Mouse (Mus musculus): ENCODE data around the gene Sh3bgrl2. TPM values are rescaled to one million over a fixed set of nuclear protein-coding genes. Genes with fewer than 3 reads are reported as not detected.

The Sh3bgrl2 gene
- polyA plus RNA-seq, 1 experiment from 2014 or later, result 23.1 TPM

DNA sequence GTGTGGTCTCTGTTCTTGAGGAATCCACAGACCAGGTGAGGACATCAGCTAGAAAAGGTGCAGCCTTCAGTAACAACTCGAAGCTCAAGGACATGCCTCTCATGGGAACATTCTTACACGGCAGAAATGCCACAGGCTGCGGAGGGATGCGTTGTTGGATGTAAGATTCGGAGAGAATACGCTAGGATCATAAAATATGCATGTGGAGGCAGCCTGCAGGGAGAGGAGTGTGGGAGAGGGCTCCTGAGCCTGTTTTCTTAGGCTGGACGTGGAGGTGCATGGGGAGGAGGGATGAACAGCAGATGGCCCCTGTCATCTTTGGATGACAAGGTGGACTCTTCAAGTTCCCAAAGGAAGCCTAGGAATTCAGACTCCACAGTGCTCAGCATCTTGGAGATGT, 3.0 kb downstream of the Sh3bgrl2 start:
- Histone ChIP-seq H3K27ac (ENCODE audit: low read depth) (no peak overlapping the region), H3K27me3 (replicated peaks; ENCODE audit: control insufficient read depth, insufficient read depth, low read length) (no peaks in the 10 kb centered on the region), H3K9ac (ENCODE audit: low read length) (no peak overlapping the region), H3K4me3 (ENCODE audit: low read depth, low read length) (no peak overlapping the region), H3K4me1 (replicated peaks; ENCODE audit: control insufficient read depth, insufficient read depth, low read length) (peaks cover 7% of the 10 kb centered on the region; the same call in 1 of the 2 replicates), H3K4me2 (ENCODE audit: low read length) (no peak overlapping the region), H3K36me3 (ENCODE audit: control insufficient read depth, insufficient read depth, low read length) (no peaks in the 10 kb centered on the region), H3K9me3 (ENCODE audit: control insufficient read depth, low read length) (0 out of 2 replicates have a peak, but pooled peaks cover 2% of the 10 kb centered on the region)
- DNase-seq (ENCODE audit: low spot score), result no peak
- 49% methylated on average over 7 of the region's 7 CpGs for WGBS
- ATAC-seq (replicated peaks; ENCODE audit: low FRiP score, low TSS enrichment, low read depth), result no peak

DNA sequence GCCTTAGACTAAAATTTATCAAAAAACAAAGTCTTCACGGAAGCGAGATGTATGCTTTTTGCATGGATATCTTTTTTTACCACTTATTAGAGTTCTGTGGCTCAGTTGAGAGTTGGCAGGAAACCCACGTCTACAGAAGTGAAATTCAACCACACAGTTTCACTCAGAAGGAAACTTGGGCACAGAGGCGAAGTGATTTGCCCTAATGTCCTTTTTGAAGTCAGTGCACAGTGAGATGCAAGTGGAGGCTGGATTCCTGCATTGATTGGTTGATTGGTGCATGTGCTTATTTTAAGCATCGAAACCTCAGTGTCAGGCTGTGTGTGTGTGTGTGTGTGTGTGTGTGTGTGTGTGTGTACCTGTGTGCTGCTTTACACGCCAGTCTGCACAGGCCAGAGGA, 3.5 kb downstream of the Sh3bgrl2 start:
- WGBS, result 80% methylated on average over 6 of the region's 6 CpGs
- Histone ChIP-seq H3K27me3 (replicated peaks; ENCODE audit: control insufficient read depth, insufficient read depth, low read length) (no peaks in the 10 kb centered on the region), H3K27ac (ENCODE audit: low read depth) (no peak overlapping the region), H3K4me3 (ENCODE audit: low read depth, low read length) (no peak overlapping the region), H3K9me3 (ENCODE audit: control insufficient read depth, low read length) (0 out of 2 replicates have a peak, but pooled peaks cover 2% of the 10 kb centered on the region), H3K4me1 (replicated peaks; ENCODE audit: control insufficient read depth, insufficient read depth, low read length) (peaks cover 11% of the 10 kb centered on the region), H3K4me2 (ENCODE audit: low read length) (no peak overlapping the region), H3K36me3 (ENCODE audit: control insufficient read depth, insufficient read depth, low read length) (no peaks in the 10 kb centered on the region), H3K9ac (ENCODE audit: low read length) (no peak overlapping the region)
- ATAC-seq (replicated peaks; ENCODE audit: low FRiP score, low TSS enrichment, low read depth) (no peak), DNase-seq (ENCODE audit: low spot score) (no peak)

DNA sequence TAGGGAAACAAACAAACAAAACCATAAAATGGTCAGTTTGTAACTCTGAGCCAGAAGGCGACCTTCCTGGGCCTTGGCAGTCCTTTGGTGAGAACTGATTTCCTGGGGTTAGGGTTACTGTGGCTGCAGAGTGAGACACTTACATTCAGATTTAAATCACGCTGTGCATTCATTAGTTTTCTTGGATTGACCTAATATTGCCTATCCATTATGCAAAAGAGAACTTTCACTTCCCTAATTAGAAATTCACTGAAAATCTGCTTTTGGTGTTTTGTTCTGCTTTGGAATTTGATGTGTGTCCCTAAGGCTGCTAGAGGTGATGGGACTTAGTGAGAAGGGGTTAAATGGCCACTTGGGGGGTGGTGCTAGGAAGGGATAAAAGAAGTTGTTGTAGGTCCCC, 7.5 kb downstream of the Sh3bgrl2 start:
- H3K36me3 ChIP-seq (ENCODE audit: control insufficient read depth, insufficient read depth, low read length), result no peaks in the 10 kb centered on the region
- no peak overlapping the region for H3K9ac ChIP-seq (ENCODE audit: low read length)
- no peak overlapping the region for H3K4me2 ChIP-seq (ENCODE audit: low read length)
- no peak for DNase-seq (ENCODE audit: low spot score)
- peaks cover 17% of the 10 kb centered on the region for H3K4me1 ChIP-seq (replicated peaks; ENCODE audit: control insufficient read depth, insufficient read depth, low read length)
- no peak overlapping the region for H3K27ac ChIP-seq (ENCODE audit: low read depth)
- ATAC-seq (replicated peaks; ENCODE audit: low FRiP score, low TSS enrichment, low read depth), result no peak
- WGBS, result 81% methylated on average over 2 of the region's 2 CpGs
- H3K9me3 ChIP-seq (ENCODE audit: control insufficient read depth, low read length), result no peaks in the 10 kb centered on the region
- no peaks in the 10 kb centered on the region for H3K27me3 ChIP-seq (replicated peaks; ENCODE audit: control insufficient read depth, insufficient read depth, low read length)
- H3K4me3 ChIP-seq (ENCODE audit: low read depth, low read length), result no peak overlapping the region

DNA sequence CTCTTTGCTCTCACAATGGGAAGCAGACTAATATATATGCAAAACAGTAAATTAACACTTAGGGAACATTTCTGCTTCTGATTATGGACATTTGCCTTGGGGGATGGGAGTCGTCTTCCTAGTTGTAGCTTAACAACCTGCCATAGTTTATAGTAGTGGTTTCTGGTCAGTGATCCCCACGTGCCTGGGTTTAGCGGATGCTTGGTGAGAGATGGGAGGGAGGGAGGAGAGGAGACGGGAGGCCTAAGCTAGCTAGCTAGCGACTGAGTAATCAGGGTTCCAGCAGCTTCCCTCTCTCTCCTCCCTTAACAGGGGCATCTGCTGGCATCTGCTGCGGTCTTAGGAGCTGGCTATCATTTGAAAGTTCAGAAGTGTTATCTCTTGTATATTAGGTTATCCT, 8.1 kb downstream of the Sh3bgrl2 start:
- Histone ChIP-seq H3K4me2 (ENCODE audit: low read length) (no peak overlapping the region), H3K36me3 (ENCODE audit: control insufficient read depth, insufficient read depth, low read length) (no peaks in the 10 kb centered on the region), H3K4me3 (ENCODE audit: low read depth, low read length) (no peak overlapping the region), H3K9me3 (ENCODE audit: control insufficient read depth, low read length) (no peaks in the 10 kb centered on the region), H3K4me1 (replicated peaks; ENCODE audit: control insufficient read depth, insufficient read depth, low read length) (peaks cover 17% of the 10 kb centered on the region), H3K27me3 (replicated peaks; ENCODE audit: control insufficient read depth, insufficient read depth, low read length) (no peaks in the 10 kb centered on the region), H3K27ac (ENCODE audit: low read depth) (no peak overlapping the region), H3K9ac (ENCODE audit: low read length) (no peak overlapping the region)
- DNase-seq (ENCODE audit: low spot score) (no peak), ATAC-seq (replicated peaks; ENCODE audit: low FRiP score, low TSS enrichment, low read depth) (no peak)
- WGBS, result 28% methylated on average over 6 of the region's 6 CpGs

- DNase-seq (ENCODE audit: low spot score) (no peak), ATAC-seq (replicated peaks; ENCODE audit: low FRiP score, low TSS enrichment, low read depth) (no peak)
- Histone ChIP-seq H3K9ac (ENCODE audit: low read length) (no peak overlapping the region), H3K27ac (ENCODE audit: low read depth) (no peak overlapping the region), H3K36me3 (ENCODE audit: control insufficient read depth, insufficient read depth, low read length) (no peaks in the 10 kb centered on the region), H3K4me2 (ENCODE audit: low read length) (no peak overlapping the region), H3K4me3 (ENCODE audit: low read depth, low read length) (no peak overlapping the region), H3K27me3 (replicated peaks; ENCODE audit: control insufficient read depth, insufficient read depth, low read length) (no peaks in the 10 kb centered on the region), H3K9me3 (ENCODE audit: control insufficient read depth, low read length) (no peaks in the 10 kb centered on the region), H3K4me1 (replicated peaks; ENCODE audit: control insufficient read depth, insufficient read depth, low read length) (peaks cover 17% of the 10 kb centered on the region)
- whole genome bisulfite sequencing, result 39% methylated on average over 10 of the region's 10 CpGs
Measured at GRCm38 (mm10) chr9:83556780-83557771, 8.9 kb downstream of the Sh3bgrl2 start.

- peaks cover 18% of the 10 kb centered on the region for H3K4me1 ChIP-seq (replicated peaks; ENCODE audit: control insufficient read depth, insufficient read depth, low read length)
- WGBS, result 42% methylated on average over 4 of the region's 4 CpGs
- H3K4me2 ChIP-seq (ENCODE audit: low read length), result no peak overlapping the region
- DNase-seq (ENCODE audit: low spot score), result no peak
- H3K4me3 ChIP-seq (ENCODE audit: low read depth, low read length), result no peak overlapping the region
- no peak for ATAC-seq (replicated peaks; ENCODE audit: low FRiP score, low TSS enrichment, low read depth)
- H3K9ac ChIP-seq (ENCODE audit: low read length), result no peak overlapping the region
- no peaks in the 10 kb centered on the region for H3K36me3 ChIP-seq (ENCODE audit: control insufficient read depth, insufficient read depth, low read length)
- no peaks in the 10 kb centered on the region for H3K9me3 ChIP-seq (ENCODE audit: control insufficient read depth, low read length)
- H3K27me3 ChIP-seq (replicated peaks; ENCODE audit: control insufficient read depth, insufficient read depth, low read length), result no peaks in the 10 kb centered on the region
- H3K27ac ChIP-seq (ENCODE audit: low read depth), result no peak overlapping the region
Measured at GRCm38 (mm10) chr9:83560670-83561069, 12.5 kb downstream of the Sh3bgrl2 start.

GRCm38 (mm10) chr9:83562889-83563288, 14.8 kb downstream of the Sh3bgrl2 start:
- Histone ChIP-seq H3K4me3 (ENCODE audit: low read depth, low read length) (no peak overlapping the region), H3K9me3 (ENCODE audit: control insufficient read depth, low read length) (no peaks in the 10 kb centered on the region), H3K9ac (ENCODE audit: low read length) (no peak overlapping the region), H3K27me3 (replicated peaks; ENCODE audit: control insufficient read depth, insufficient read depth, low read length) (no peaks in the 10 kb centered on the region), H3K36me3 (ENCODE audit: control insufficient read depth, insufficient read depth, low read length) (no peaks in the 10 kb centered on the region), H3K4me1 (replicated peaks; ENCODE audit: control insufficient read depth, insufficient read depth, low read length) (peaks cover 8% of the 10 kb centered on the region), H3K4me2 (ENCODE audit: low read length) (no peak overlapping the region), H3K27ac (ENCODE audit: low read depth) (no peak overlapping the region)
- 89% methylated on average over 7 of the region's 7 CpGs for WGBS
- DNase-seq (ENCODE audit: low spot score) (no peak), ATAC-seq (replicated peaks; ENCODE audit: low FRiP score, low TSS enrichment, low read depth) (no peak)

GRCm38 (mm10) chr9:83563808-83564549, 15.9 kb downstream of the Sh3bgrl2 start:
- 43% methylated on average over 16 of the region's 16 CpGs for WGBS
- no peak overlapping the region for H3K4me3 ChIP-seq (ENCODE audit: low read depth, low read length)
- H3K9me3 ChIP-seq (ENCODE audit: control insufficient read depth, low read length), result no peaks in the 10 kb centered on the region
- H3K27me3 ChIP-seq (replicated peaks; ENCODE audit: control insufficient read depth, insufficient read depth, low read length), result no peaks in the 10 kb centered on the region
- no peaks in the 10 kb centered on the region for H3K36me3 ChIP-seq (ENCODE audit: control insufficient read depth, insufficient read depth, low read length)
- no peak overlapping the region for H3K9ac ChIP-seq (ENCODE audit: low read length)
- no peak overlapping the region for H3K27ac ChIP-seq (ENCODE audit: low read depth)
- ATAC-seq (replicated peaks; ENCODE audit: low FRiP score, low TSS enrichment, low read depth) (no peak), DNase-seq (ENCODE audit: low spot score) (no peak)
- H3K4me1 ChIP-seq (replicated peaks; ENCODE audit: control insufficient read depth, insufficient read depth, low read length), result peaks cover 8% of the 10 kb centered on the region
- no peak overlapping the region for H3K4me2 ChIP-seq (ENCODE audit: low read length)

Measured in intestine, embryonic 14.5 days (tissue).